10 mouse cellular contexts compared by ENCODE assay signal in genomic region chr11:114447461-114447847, GRCm38 (mm10).
DNase-seq lines count a peak whose midpoint lies in the region; ATAC-seq lines count a peak whose summit lies in the region.
"Had no signal": no experiment of that assay in that cellular context is flagged by ENCODE, and none has a peak within 500 bp of the region (broad histone marks: within the 10 kb centered on the region; RNA-seq: fewer than 3 reads in every experiment).

No protein-coding gene starts in this region.

- no peaks in the 10 kb centered on the region for H3K9me3 ChIP-seq in heart, embryonic 12.5 days (replicated peaks)
- H3K9me3 ChIP-seq in lung, embryonic 15.5 days, result no peaks in the 10 kb centered on the region
- no peaks in the 10 kb centered on the region for H3K9me3 ChIP-seq in forebrain, embryonic 16.5 days (ENCODE audit: control insufficient read depth, low read length)
- no peaks in the 10 kb centered on the region for H3K9me3 ChIP-seq in midbrain, embryonic 13.5 days

- no peak for DNase-seq in heart, postnatal 10 days
- no peak for DNase-seq in lung, adult 18-20 months
- DNase-seq in adrenal gland, adult 18-20 months (ENCODE audit: low spot score in 2 of 2), result no peak
- DNase-seq in cerebellum, postnatal 14 days, result no peak
- DNase-seq: cerebellum, adult 8-10 months; right cerebral cortex, postnatal 4 days had no signal

- 83% methylated on average over 5 of the region's 5 CpGs for WGBS in heart, embryonic 12.5 days
- WGBS in lung, embryonic 15.5 days, result 88% methylated on average over 5 of the region's 5 CpGs
- 87% methylated on average over 5 of the region's 5 CpGs for WGBS in forebrain, embryonic 16.5 days
- WGBS in midbrain, embryonic 13.5 days, result 88% methylated on average over 5 of the region's 5 CpGs

- H3K27ac ChIP-seq in heart, embryonic 12.5 days (ENCODE audit: poor library complexity, severe bottlenecking), result peak overlapping the region; percentile 37
- no peak overlapping the region for H3K27ac ChIP-seq in lung, embryonic 15.5 days
- H3K27ac ChIP-seq in forebrain, embryonic 16.5 days (ENCODE audit: low read length), result peak overlapping the region; percentile 68; the same call in 1 of the 2 replicates
- H3K27ac ChIP-seq in midbrain, embryonic 13.5 days, result peak overlapping the region; percentile 58; the same call in 1 of the 2 replicates

- no peaks in the 10 kb centered on the region for H3K36me3 ChIP-seq in heart, embryonic 12.5 days
- no peaks in the 10 kb centered on the region for H3K36me3 ChIP-seq in lung, embryonic 15.5 days
- H3K36me3 ChIP-seq in forebrain, embryonic 16.5 days (ENCODE audit: control insufficient read depth, insufficient read depth), result no peaks in the 10 kb centered on the region
- no peaks in the 10 kb centered on the region for H3K36me3 ChIP-seq in midbrain, embryonic 13.5 days

- peak overlapping the region; percentile 67 for H3K4me2 ChIP-seq in heart, embryonic 12.5 days
- peak overlapping the region; percentile 50 for H3K4me2 ChIP-seq in lung, embryonic 15.5 days
- H3K4me2 ChIP-seq in forebrain, embryonic 16.5 days (ENCODE audit: low read length), result no peak overlapping the region
- H3K4me2 ChIP-seq in midbrain, embryonic 13.5 days (replicated peaks), result peak overlapping the region; percentile 41

- ATAC-seq in heart, embryonic 12.5 days (ENCODE audit: insufficient number of reproducible peaks, low FRiP score), result no peak
- no peak for ATAC-seq in lung, embryonic 15.5 days (ENCODE audit: borderline replicate concordance, extremely low read depth, low FRiP score, low TSS enrichment)
- no peak for ATAC-seq in forebrain, embryonic 16.5 days
- no peak for ATAC-seq in midbrain, embryonic 13.5 days

- peaks cover 46% of the 10 kb centered on the region for H3K4me1 ChIP-seq in heart, embryonic 12.5 days (replicated peaks)
- peaks cover 42% of the 10 kb centered on the region for H3K4me1 ChIP-seq in lung, embryonic 15.5 days
- peaks cover 45% of the 10 kb centered on the region for H3K4me1 ChIP-seq in forebrain, embryonic 16.5 days (replicated peaks; ENCODE audit: control insufficient read depth, insufficient read depth, low read length)
- peaks cover 58% of the 10 kb centered on the region for H3K4me1 ChIP-seq in midbrain, embryonic 13.5 days (replicated peaks)

- intact Hi-C loops in heart, postnatal 10 days (cut with DNase I), result no loop called here

- no peak overlapping the region for H3K9ac ChIP-seq in heart, embryonic 12.5 days
- H3K9ac ChIP-seq in lung, embryonic 15.5 days, result no peak overlapping the region
- H3K9ac ChIP-seq in forebrain, embryonic 16.5 days (replicated peaks; ENCODE audit: low read depth, low read length), result no peak overlapping the region; the same call in 1 of the 2 replicates
- no peak overlapping the region for H3K9ac ChIP-seq in midbrain, embryonic 13.5 days (replicated peaks)

- H3K4me3 ChIP-seq in heart, embryonic 12.5 days, result 0 out of 2 replicates have a peak overlapping the region, but pooled peaks have one; percentile 20
- no peak overlapping the region for H3K4me3 ChIP-seq in lung, embryonic 15.5 days
- H3K4me3 ChIP-seq in forebrain, embryonic 16.5 days (replicated peaks; ENCODE audit: low read length), result no peak overlapping the region
- H3K4me3 ChIP-seq in midbrain, embryonic 13.5 days (replicated peaks), result no peak overlapping the region

- H3K27me3 ChIP-seq in heart, embryonic 12.5 days (replicated peaks), result peaks cover 18% of the 10 kb centered on the region; the same call in 1 of the 2 replicates
- no peaks in the 10 kb centered on the region for H3K27me3 ChIP-seq in lung, embryonic 15.5 days
- H3K27me3 ChIP-seq in forebrain, embryonic 16.5 days (replicated peaks; ENCODE audit: control insufficient read depth, insufficient read depth, low read length), result no peaks in the 10 kb centered on the region
- H3K27me3 ChIP-seq in midbrain, embryonic 13.5 days, result peaks cover 4% of the 10 kb centered on the region; the same call in 1 of the 2 replicates
